Mouse (Mus musculus): ENCODE results near the gene Cldnd2. TPM values are rescaled to one million over a fixed set of nuclear protein-coding genes. Genes with fewer than 3 reads are reported as not detected.

The Cldnd2 gene
- polyA plus RNA-seq, 1 experiment from 2014 or later: not detected

DNA sequence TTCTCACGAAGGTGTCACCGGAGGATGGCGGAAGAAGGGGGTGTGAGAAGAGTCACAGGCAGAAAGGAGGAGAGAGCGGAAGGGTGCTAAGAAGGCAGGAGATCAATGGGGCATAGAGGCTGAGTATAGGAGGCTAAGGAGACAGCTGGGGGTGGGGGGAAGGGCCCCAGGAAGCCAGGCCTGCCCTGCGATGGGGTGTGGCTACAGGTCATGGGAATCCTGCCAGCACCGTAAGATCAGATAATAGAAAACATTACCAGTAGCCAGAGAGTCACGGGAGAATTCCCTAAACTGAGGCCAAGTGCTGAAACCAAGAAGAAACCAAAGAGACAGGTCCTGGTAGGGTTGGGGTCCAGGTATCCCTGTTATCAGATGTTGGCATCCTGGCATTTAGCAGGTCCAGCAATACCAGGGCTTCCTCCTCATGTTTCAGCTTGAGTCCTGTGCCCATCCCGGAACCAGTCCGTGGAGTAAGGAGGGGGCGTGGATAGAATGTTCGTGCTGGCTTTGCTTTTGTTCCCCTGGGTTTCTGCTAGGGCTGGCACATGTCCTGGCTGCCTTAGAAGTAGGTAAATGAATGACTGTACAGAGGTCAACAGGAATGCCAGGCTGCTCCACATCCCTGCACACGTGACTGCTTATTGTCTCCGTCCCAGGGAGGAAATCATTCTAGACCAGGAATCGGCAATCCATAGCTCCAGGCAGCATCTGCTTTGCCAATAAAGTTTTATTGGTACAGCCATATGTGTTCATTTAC, 13.2 kb downstream of the Cldnd2 start:
- no peak for DNase-seq (ENCODE audit: low spot score)
- 92% methylated on average over 14 of the region's 14 CpGs for WGBS
- Histone ChIP-seq H3K4me3 (no peak overlapping the region), H3K9me3 (no peaks in the 10 kb centered on the region), H3K27ac (no peak overlapping the region), H3K36me3 (peaks cover 59% of the 10 kb centered on the region), H3K27me3 (ENCODE audit: insufficient read depth, poor library complexity, severe bottlenecking) (no peaks in the 10 kb centered on the region), H3K4me1 (replicated peaks) (no peaks in the 10 kb centered on the region)

DNA sequence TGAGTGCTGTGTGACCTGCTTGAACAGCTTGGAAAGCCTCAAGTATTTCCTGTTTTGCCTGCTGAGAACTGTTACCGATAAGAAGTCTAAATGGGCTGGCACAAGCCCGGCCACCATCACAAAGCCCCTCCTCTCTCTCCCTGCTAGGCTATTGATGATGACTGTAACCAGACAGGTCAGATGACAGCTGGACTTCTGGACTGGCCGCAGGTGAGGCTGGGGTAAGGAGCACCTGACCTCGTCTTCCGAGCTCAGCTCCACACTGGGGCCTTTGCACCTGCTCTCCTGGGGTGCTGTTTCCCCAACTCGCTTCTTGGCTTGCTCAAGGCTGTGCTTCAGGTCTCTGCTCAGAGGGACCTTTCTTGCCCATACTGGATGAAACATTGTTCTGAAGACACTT, 13.8 kb downstream of the Cldnd2 start:
- Histone ChIP-seq H3K4me3 (no peak overlapping the region), H3K27me3 (ENCODE audit: insufficient read depth, poor library complexity, severe bottlenecking) (no peaks in the 10 kb centered on the region), H3K4me1 (replicated peaks) (no peaks in the 10 kb centered on the region), H3K9me3 (no peaks in the 10 kb centered on the region), H3K36me3 (peaks cover 59% of the 10 kb centered on the region), H3K27ac (no peak overlapping the region)
- 94% methylated on average over 6 of the region's 6 CpGs for WGBS
- no peak for DNase-seq (ENCODE audit: low spot score)

DNA sequence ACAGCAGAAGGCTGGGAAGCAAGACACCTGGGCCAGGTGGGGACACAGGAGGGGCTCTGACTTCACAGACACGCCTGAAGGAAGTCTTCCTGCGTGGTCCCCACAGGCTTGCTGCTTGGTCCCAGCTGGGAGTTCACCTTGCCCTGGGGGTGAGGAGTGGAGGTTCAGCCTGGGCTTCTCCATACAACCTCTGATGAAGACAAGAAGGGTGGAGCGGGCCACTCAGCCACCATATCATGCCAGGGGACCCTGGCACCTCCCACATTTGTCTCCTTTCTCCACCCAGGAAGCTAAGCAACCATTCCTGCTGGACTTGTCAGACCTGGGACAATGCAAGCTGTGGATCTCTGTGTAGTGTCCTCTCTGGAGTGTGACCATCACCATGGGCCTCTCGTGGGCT, 22.3 kb downstream of the Cldnd2 start, which contains the start of gene Vsig10l:
Gene Vsig10l (plus strand): TSS at position 301 of the 400 bp plus-strand sequence.
- DNase-seq (ENCODE audit: low spot score): no peak
- no peaks in the 10 kb centered on the region for H3K9me3 ChIP-seq

DNA sequence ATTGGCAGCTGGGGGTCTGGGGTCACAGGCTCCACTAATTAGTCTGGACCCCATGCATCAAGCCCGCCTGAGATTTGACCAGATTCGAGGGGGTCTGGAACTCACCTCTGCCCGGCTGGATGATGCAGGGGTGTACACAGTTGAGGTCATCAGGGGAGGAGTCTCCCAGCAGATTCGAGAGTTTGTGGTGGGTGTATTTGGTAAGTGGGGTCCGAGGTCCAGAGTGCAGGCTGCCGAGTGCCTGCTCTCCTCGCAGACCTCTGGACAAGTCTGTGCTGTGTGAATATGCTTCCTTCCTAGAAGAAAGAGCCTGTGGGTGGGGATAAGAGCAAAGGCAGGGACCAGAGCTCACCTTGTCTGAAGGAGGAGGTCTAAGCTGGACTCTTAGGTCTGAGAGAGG, 23.4 kb downstream of the Cldnd2 start:
- no peak for DNase-seq (ENCODE audit: low spot score)
- Histone ChIP-seq H3K36me3 (no peaks in the 10 kb centered on the region), H3K27me3 (ENCODE audit: insufficient read depth, poor library complexity, severe bottlenecking) (peaks cover 46% of the 10 kb centered on the region), H3K27ac (no peak overlapping the region), H3K9me3 (no peaks in the 10 kb centered on the region), H3K4me1 (replicated peaks) (peaks cover 19% of the 10 kb centered on the region), H3K4me3 (no peak overlapping the region)
- WGBS: 82% methylated on average over 7 of the region's 7 CpGs

More for the DNA sequence above, 22.3 kb downstream of the Cldnd2 start, which contains the start of gene Vsig10l:
- Histone ChIP-seq H3K4me1 (replicated peaks) (peaks cover 19% of the 10 kb centered on the region), H3K36me3 (peaks cover under 1% of the 10 kb centered on the region; the same call in 1 of the 2 replicates), H3K27ac (no peak within 1 kb of the TSS), H3K4me3 (no peak within 1 kb of the TSS), H3K27me3 (ENCODE audit: insufficient read depth, poor library complexity, severe bottlenecking) (peaks cover 44% of the 10 kb centered on the region)
- WGBS: 62% methylated on average over 4 of the region's 4 CpGs

DNA sequence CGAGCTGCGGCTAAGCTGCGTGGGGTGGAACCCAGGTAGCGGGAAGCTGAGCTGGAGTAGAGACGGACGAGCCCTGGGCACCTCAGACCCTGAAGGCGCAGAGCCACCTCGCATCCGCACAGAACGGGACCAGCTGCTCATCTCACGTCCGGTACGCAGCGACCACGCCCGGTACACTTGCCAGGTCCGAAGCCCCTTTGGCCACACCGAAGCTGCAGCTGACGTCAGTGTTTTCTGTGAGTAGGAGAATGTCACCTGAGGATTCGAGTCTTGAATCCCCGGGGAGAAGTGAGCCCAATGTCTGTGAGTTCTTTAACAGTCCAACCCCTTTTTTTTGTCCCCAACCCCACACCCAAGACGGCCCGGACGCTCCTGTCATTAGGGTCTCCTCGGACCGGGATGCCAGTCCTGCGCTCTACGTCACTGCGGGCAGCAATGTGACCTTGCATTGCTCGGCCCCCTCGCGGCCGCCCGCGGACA, 24.3 kb downstream of the Cldnd2 start:
- 10% methylated on average over 35 of the region's 35 CpGs for WGBS
- no peak for DNase-seq (ENCODE audit: low spot score)
- Histone ChIP-seq H3K4me3 (peak overlapping the region; percentile 61), H3K27ac (peak overlapping the region; percentile 67; the same call in 1 of the 2 replicates), H3K27me3 (ENCODE audit: insufficient read depth, poor library complexity, severe bottlenecking) (peaks cover 46% of the 10 kb centered on the region), H3K9me3 (no peaks in the 10 kb centered on the region), H3K4me1 (replicated peaks) (peaks cover 19% of the 10 kb centered on the region), H3K36me3 (no peaks in the 10 kb centered on the region)

DNA sequence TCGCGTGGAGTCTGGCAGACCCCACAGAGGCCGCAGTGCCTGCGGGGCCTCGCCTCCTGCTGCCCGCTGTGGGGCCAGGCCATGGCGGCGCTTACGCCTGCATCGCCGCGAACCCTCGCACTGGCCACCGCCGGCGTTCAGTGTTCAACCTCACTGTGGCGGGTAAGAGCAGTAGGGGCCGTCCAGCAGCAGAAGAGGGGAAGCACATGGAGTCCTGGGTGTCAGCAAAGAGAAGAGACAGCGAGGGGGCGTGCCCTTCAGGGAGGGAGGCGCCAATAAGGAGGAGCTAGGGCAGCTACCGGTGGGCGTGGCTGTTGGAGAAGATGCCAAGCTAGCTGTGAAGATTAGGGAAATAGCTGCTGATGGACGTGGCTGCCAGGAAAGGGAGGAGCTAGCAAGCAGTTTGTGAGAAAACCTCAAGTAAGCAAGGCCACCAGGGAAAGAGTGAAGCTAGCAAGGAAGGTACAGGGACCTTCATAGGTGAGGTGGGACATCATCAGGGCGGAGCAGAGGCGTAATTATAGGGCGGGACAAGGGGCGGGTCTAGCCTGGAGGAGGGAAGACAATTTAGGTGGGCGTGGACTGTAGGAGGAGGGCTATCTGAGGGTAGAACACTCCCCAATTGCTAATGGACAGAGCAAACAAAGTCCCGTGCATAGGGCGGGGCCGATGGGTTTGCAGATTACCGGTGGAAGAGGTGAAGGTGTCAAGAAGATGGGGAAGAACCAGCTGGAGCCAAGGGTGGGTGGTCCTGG, 24.9 kb downstream of the Cldnd2 start:
- Histone ChIP-seq H3K4me1 (replicated peaks) (peaks cover 19% of the 10 kb centered on the region), H3K27me3 (ENCODE audit: insufficient read depth, poor library complexity, severe bottlenecking) (peaks cover 46% of the 10 kb centered on the region), H3K36me3 (no peaks in the 10 kb centered on the region), H3K4me3 (peak overlapping the region; percentile 61), H3K27ac (peak overlapping the region; percentile 67; the same call in 1 of the 2 replicates), H3K9me3 (no peaks in the 10 kb centered on the region)
- under 1% methylated on average over 33 of the region's 33 CpGs for WGBS
- peak; percentile 84 for DNase-seq (ENCODE audit: low spot score)

DNA sequence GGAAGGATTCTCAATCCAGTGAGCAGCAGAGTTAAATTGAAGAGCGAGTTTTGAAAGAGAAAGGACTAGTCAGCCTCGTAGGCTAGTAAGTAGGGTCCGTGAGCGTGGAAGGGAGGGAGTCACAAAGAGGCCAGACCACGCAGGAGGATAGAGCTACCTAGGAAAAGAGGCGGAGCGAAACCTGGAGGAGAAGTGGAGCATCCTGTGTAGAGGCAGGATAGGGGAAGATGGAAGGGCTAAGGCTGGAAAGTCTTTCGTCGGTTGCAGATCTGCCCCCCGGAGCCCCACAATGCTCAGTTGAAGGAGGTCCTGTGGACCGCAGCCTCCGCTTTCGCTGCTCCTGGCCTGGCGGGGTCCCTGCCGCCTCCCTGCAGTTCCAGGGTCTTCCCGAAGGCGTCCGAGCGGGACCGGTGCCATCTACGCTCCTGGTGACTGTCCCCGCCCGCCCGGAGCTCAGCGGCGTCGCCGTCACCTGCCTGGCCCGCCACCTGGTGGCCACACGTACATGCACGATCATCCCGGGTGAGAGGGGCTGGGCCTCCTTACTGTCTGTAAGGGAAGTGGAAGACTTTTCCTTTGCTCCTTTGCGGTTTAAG, 25.6 kb downstream of the Cldnd2 start:
- H3K4me1 ChIP-seq (replicated peaks): peaks cover 19% of the 10 kb centered on the region
- peak; percentile 82 for DNase-seq (ENCODE audit: low spot score)
- H3K9me3 ChIP-seq: no peaks in the 10 kb centered on the region
- H3K27me3 ChIP-seq (ENCODE audit: insufficient read depth, poor library complexity, severe bottlenecking): peaks cover 46% of the 10 kb centered on the region
- peak overlapping the region; percentile 61 for H3K4me3 ChIP-seq
- H3K27ac ChIP-seq: peak overlapping the region; percentile 46; the same call in 1 of the 2 replicates
- 1% methylated on average over 33 of the region's 33 CpGs for WGBS
- H3K36me3 ChIP-seq: no peaks in the 10 kb centered on the region

DNA sequence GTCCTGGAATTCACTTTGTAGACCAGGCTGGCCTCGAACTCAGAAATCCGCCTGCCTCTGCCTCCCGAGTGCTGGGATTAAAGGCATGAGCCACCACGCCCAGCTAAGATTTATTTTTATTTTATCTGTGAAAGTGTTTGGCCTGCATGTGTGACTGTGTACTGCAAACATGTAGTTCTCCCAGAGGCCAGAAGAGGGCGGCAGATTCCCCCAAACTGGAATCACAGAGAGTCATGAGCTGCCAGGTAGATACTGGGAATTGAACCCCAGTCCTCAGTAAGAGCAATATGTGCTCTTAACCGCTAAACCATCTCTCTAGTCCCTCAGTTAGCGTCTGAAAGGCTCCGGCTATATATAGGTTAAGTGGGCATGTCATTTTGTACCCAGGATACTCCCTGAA, 29.8 kb downstream of the Cldnd2 start:
- peak; percentile 66 for DNase-seq (ENCODE audit: low spot score)
- 41% methylated on average over 8 of the region's 8 CpGs for WGBS
- H3K36me3 ChIP-seq: no peaks in the 10 kb centered on the region; the same call in 1 of the 2 replicates
- H3K9me3 ChIP-seq: no peaks in the 10 kb centered on the region
- peaks cover 25% of the 10 kb centered on the region for H3K27me3 ChIP-seq (ENCODE audit: insufficient read depth, poor library complexity, severe bottlenecking)
- no peak overlapping the region for H3K4me3 ChIP-seq
- H3K4me1 ChIP-seq (replicated peaks): peaks cover 14% of the 10 kb centered on the region
- H3K27ac ChIP-seq: no peak overlapping the region

DNA sequence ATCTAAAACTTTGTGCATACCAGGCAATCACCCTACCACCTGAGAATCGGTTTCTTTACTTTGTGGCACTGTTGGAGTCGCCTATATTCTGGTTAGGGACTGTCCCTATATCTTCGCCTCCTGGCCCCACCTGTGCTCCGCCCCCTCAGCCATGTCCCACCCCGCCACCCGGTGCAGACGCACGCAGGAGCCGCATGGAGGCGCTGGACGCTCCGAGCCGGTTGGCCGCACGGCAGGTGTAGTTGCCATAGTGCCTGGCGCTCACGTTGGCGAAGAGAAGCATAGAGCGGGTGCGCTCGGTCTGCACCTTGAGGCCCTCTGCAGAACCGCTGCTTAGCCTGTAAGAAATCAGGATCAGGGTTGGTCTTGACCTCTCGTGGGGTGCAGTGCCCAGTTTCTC, 35.1 kb downstream of the Cldnd2 start:
- Histone ChIP-seq H3K27ac (no peak overlapping the region), H3K9me3 (no peaks in the 10 kb centered on the region), H3K36me3 (peaks cover 5% of the 10 kb centered on the region; the same call in 1 of the 2 replicates), H3K4me3 (no peak overlapping the region), H3K4me1 (replicated peaks) (peaks cover 21% of the 10 kb centered on the region), H3K27me3 (ENCODE audit: insufficient read depth, poor library complexity, severe bottlenecking) (peaks cover 56% of the 10 kb centered on the region)
- no peak for DNase-seq (ENCODE audit: low spot score)
- 9% methylated on average over 23 of the region's 23 CpGs for WGBS

DNA sequence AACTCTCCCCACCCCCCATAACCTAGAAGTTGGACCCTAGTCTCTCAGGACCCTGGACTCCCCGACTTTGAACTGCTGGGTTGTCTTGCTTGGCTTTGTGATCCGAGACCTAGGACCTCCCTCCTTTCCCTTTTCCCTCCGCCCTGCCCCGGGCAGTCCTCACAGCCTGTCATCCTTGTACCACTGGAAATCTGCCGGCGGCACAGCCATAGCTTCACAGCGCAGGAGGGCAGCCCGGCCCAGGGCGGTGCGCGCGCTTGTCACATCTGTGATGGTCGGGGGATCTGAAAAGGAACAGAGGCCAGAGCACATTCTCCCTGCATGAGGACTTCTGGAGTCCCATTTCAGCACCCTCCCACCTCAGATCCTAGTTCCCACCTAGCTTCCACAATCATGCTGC, 35.8 kb downstream of the Cldnd2 start:
- Histone ChIP-seq H3K9me3 (no peaks in the 10 kb centered on the region), H3K27ac (no peak overlapping the region), H3K27me3 (ENCODE audit: insufficient read depth, poor library complexity, severe bottlenecking) (peaks cover 56% of the 10 kb centered on the region), H3K4me1 (replicated peaks) (peaks cover 21% of the 10 kb centered on the region), H3K36me3 (peaks cover 5% of the 10 kb centered on the region; the same call in 1 of the 2 replicates), H3K4me3 (peak overlapping the region; percentile 25)
- 2% methylated on average over 13 of the region's 13 CpGs for WGBS
- DNase-seq (ENCODE audit: low spot score): no peak

DNA sequence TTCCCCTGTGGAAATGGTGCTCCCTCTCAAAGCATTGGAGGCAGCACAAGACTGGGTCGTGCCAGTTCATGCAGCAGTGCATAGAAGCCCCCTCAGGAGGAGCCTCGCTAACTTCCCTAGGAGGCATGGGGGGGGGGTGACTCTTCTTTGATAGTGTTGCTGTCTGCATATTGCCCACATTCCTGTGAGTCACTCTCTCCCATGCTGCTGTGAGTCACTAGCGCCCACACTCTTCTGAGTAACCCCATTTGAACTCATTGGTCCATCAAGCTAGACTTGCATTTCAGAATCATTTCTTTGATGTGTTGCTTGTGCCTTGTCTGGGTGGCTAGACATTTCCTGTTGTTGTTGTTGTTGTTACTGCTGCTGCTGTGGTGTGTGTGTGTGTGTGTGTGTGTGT, 40.6 kb downstream of the Cldnd2 start:
- 68% methylated on average over 3 of the region's 3 CpGs for WGBS
- Histone ChIP-seq H3K27me3 (ENCODE audit: insufficient read depth, poor library complexity, severe bottlenecking) (peaks cover 36% of the 10 kb centered on the region), H3K27ac (no peak overlapping the region)

DNA sequence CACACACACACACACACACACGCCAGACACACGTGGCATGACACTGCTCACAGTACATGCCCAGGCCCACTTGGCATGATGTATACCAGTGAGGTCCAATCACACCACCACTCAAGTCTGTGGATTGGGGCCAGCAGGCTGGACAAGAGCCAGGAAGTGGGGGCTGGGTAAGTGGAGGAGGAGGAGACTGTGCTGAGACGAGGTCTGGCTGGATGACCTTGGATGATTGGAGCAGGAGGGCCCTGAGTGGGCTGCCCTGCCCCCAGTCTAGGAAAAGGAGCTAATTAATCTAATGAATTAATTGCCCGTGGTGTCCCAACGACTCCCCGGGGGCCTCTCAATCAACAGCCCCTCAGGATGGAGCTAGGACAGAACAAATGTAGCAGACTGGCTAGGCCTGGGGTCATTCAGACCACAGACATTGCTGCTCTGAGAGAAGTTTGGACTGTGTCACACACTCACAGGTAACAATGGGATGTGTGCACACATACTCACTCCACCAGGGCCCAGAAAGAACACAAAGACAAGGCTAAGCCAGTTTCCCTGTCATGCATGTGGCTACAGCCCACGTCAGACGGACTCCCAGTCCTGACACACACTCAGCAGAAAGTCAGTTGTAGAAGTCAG, 41.6 kb downstream of the Cldnd2 start:
- 72% methylated on average over 8 of the region's 8 CpGs for WGBS
- no peak for DNase-seq (ENCODE audit: low spot score)
- Histone ChIP-seq H3K4me3 (no peak overlapping the region), H3K27ac (no peak overlapping the region), H3K36me3 (0 out of 2 replicates have a peak, but pooled peaks cover 5% of the 10 kb centered on the region), H3K9me3 (no peaks in the 10 kb centered on the region), H3K4me1 (replicated peaks) (peaks cover 11% of the 10 kb centered on the region), H3K27me3 (ENCODE audit: insufficient read depth, poor library complexity, severe bottlenecking) (peaks cover 26% of the 10 kb centered on the region)

More for the DNA sequence above, 40.6 kb downstream of the Cldnd2 start:
- no peak overlapping the region for H3K4me3 ChIP-seq
- peaks cover 19% of the 10 kb centered on the region for H3K4me1 ChIP-seq (replicated peaks)
- 0 out of 2 replicates have a peak, but pooled peaks cover 5% of the 10 kb centered on the region for H3K36me3 ChIP-seq
- no peaks in the 10 kb centered on the region for H3K9me3 ChIP-seq
- no peak for DNase-seq (ENCODE audit: low spot score)

All from hindbrain, embryonic 10.5 days (tissue).